Mouse (Mus musculus) stomach, embryonic 16.5 days (tissue): ENCODE results near the gene Gm3893. TPM values are rescaled to one million over a fixed set of nuclear protein-coding genes. Genes with fewer than 3 reads are reported as not detected.
"Not testable (repeated sequence)": the region's sequence is repeated elsewhere in the genome, so short reads cannot be mapped to it uniquely, and the experiment has no call there.

Experiments
- ATAC-seq: fragments of 200-750 bp; cut with Nextera tagmentation; 2 replicates; pipeline ENCODE4 v1.8.0; 2017; ENCODE audit warnings: moderate number of reproducible peaks, moderate TSS enrichment; ENCODE audit not compliant: insufficient read depth, low FRiP score
- H3K27ac ChIP-seq: fragments of 300-500 bp; sonication (generic); 2 replicates; pipeline ENCODE4 v1.5.1; 2014; ENCODE audit warnings: low read length
- H3K27me3 ChIP-seq: fragments of 300-500 bp; sonication (generic); 2 replicates; pipeline ENCODE4 v1.6.1; 2014; ENCODE audit warnings: low read length, control low read depth, mixed read lengths; ENCODE audit not compliant: control insufficient read depth, insufficient read depth
- H3K36me3 ChIP-seq: fragments of 300-500 bp; sonication (generic); 2 replicates; pipeline ENCODE4 v1.6.1; 2014; ENCODE audit warnings: low read length; ENCODE audit not compliant: control insufficient read depth, insufficient read depth
- H3K4me1 ChIP-seq: fragments of 300-500 bp; sonication (generic); 2 replicates; pipeline ENCODE4 v1.6.1; 2014; ENCODE audit warnings: low read length, control low read depth, mixed read lengths; ENCODE audit not compliant: control insufficient read depth, insufficient read depth
- H3K4me2 ChIP-seq: fragments of 300-500 bp; sonication (generic); 2 replicates; pipeline ENCODE4 v1.6.1; 2014; ENCODE audit warnings: low read depth, low read length, mixed read lengths
- H3K4me3 ChIP-seq: fragments of 300-500 bp; sonication (generic); replicated peaks from 2 replicates; pipeline ENCODE4 v1.5.1; 2014; ENCODE audit warnings: mild to moderate bottlenecking, low read length
- H3K9ac ChIP-seq: fragments of 300-500 bp; sonication (generic); 2 replicates; pipeline ENCODE4 v1.6.1; 2014; ENCODE audit warnings: low read length
- H3K9me3 ChIP-seq: fragments of 300-500 bp; sonication (generic); replicated peaks from 2 replicates; pipeline ENCODE4 v1.6.1; 2016; ENCODE audit warnings: low read length, control low read depth; ENCODE audit not compliant: control insufficient read depth
- WGBS: fragments of 180-500 bp; shearing (Covaris S2); extraction: QIAGEN DNeasy Blood & Tissue Kit; methylation state at CpG from one replicate; pipeline ENCODE4 v1.1.7; 2014; 5-methylcytosine and 5-hydroxymethylcytosine counted together
- polyA plus RNA-seq: library from polyadenylated mRNA; unstranded; fragments of >200 nt; fragmentation: Nextera tagmentation; extraction: Ambion mirVana; gene quantifications from 2 replicates; pipeline ENCODE4 v1.2.1, GENCODE M21; 2015

Gm3893 gene
- polyA plus RNA-seq: not detected in 2 replicates

DNA sequence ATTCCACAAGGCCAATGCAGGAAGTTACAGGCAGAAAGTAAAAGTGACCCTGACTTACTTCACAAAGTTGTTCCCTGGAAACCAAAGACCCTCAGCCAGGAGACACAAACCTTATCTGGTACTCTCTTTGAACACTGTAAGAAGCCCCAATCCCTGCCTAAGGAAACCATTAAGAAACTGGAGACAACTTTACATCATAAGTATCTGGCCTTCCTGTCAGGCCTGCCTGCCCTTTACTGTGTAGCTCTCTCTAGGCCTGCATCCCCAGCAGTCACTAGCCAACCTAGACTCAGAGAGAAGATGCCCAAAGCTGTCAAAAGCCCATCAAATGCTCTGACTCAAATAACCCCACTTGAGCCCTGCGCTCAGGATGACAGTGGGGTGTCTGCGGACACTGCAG, at the start of gene Gm3893:
Gene Gm3893 (plus strand): TSS at position 301 of the 400 bp plus-strand sequence.
- not testable (repeated sequence) for H3K27me3 ChIP-seq, H3K27ac ChIP-seq, H3K4me2 ChIP-seq, H3K4me3 ChIP-seq, H3K9ac ChIP-seq, H3K9me3 ChIP-seq, ATAC-seq, H3K4me1 ChIP-seq, H3K36me3 ChIP-seq
- WGBS: no CpG with 5 or more reads among the region's 2 CpGs

DNA sequence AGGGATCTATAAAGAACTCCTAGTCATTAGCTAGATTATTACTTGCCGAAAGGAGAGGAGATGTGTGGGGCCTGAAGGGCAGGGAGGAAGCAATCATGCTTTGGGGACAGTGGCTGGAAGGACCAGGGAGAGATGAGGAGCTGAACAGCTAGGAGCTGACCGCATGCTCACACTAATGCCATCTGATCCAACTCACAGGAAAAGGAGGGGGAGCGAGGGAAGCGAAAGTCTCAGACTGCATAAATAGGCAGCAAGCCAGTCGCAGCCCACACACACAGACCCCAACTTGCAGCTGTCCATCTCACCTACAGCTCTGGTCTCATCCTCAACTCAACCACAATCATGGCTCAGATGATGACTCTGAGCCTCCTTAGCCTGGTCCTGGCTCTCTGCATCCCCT, 23.5 kb downstream of the Gm3893 start, which contains the start of gene Gm13304:
Gene Gm13304 (plus strand): TSS at position 301 of the 400 bp plus-strand sequence.
- not testable (repeated sequence) for H3K27me3 ChIP-seq, H3K4me3 ChIP-seq, H3K4me1 ChIP-seq, H3K9ac ChIP-seq, H3K27ac ChIP-seq, H3K36me3 ChIP-seq, H3K4me2 ChIP-seq, ATAC-seq, H3K9me3 ChIP-seq
- no CpG with 5 or more reads among the region's 5 CpGs for WGBS

Other genes starting within 250 kb of the Gm3893 start
- 3.4 and 26.5 TPM in 2 replicates for gene Gm21541, start 187.6 kb upstream of the Gm3893 start, polyA plus RNA-seq
- gene Gm20878, start 149.6 kb upstream of the Gm3893 start, polyA plus RNA-seq: 2.5 and 2.8 TPM in 2 replicates
- 0.22 and 0.31 TPM in 2 replicates for gene Fam205a4, start 125.1 kb upstream of the Gm3893 start, polyA plus RNA-seq
- not detected in 2 replicates for gene Gm21093, start 56.5 kb upstream of the Gm3893 start, polyA plus RNA-seq
- gene Gm13304, start 23.6 kb downstream of the Gm3893 start, polyA plus RNA-seq: 2.4 and 16.3 TPM in 2 replicates
- 0.37 TPM in 1 of 2 replicates, not detected in the other for gene Gm13306, start 62.2 kb downstream of the Gm3893 start, polyA plus RNA-seq
- 0.30 TPM in 1 of 2 replicates, not detected in the other for gene Gm13305, start 77.4 kb downstream of the Gm3893 start, polyA plus RNA-seq
- not detected in 2 replicates for gene Gm10600, start 149.4 kb downstream of the Gm3893 start, polyA plus RNA-seq
- not detected in 2 replicates for gene Ccl21b, start 164.6 kb downstream of the Gm3893 start, polyA plus RNA-seq
- gene Gm21953, start 203.1 kb downstream of the Gm3893 start, polyA plus RNA-seq: not detected in 2 replicates
- gene Fam205a3, start 227.1 kb downstream of the Gm3893 start, polyA plus RNA-seq: not detected in 2 replicates